Mouse (Mus musculus) C2C12 (cell line): ENCODE measurements at regions not wholly inside any gene's neighbourhood (a gene's known extent, or its start where the extent isn't known, plus 50 kb on each side); places are given as distances from the start of the nearest gene placed in this dataset.

ENCODE experiments used
- H3K27me3 ChIP-seq: one replicate; pipeline ENCODE4 v1.6.1; 2011; ENCODE audit not compliant: control insufficient read depth, insufficient read depth, insufficient read length
- H3K36me3 ChIP-seq: one replicate; pipeline ENCODE4 v1.6.1; 2011; ENCODE audit not compliant: control insufficient read depth, insufficient read depth
- H3K4me3 ChIP-seq: one replicate; pipeline ENCODE4 v1.5.1; 2011; ENCODE audit warnings: mild to moderate bottlenecking, control low read depth; ENCODE audit not compliant: poor library complexity, insufficient read depth, severe bottlenecking
- H3K79me2 ChIP-seq: one replicate; pipeline ENCODE4 v1.6.1; 2011; ENCODE audit not compliant: control insufficient read depth, insufficient read depth
- H3K79me3 ChIP-seq: one replicate; pipeline ENCODE4 v1.6.1; 2011; ENCODE audit warnings: low read depth, control low read depth
- H3ac ChIP-seq: one replicate; pipeline ENCODE3; 2011; ENCODE audit warnings: low read depth; ENCODE audit not compliant: control insufficient read depth, insufficient read length
- CEBPB ChIP-seq: IDR thresholded peaks from one replicate; pipeline ENCODE4 v1.6.1; 2011; ENCODE audit warnings: low read depth, mild to moderate bottlenecking, control low read depth, moderate library complexity
- CTCF ChIP-seq: IDR thresholded peaks from one replicate; pipeline ENCODE4 v1.5.1; 2011; ENCODE audit not compliant: control insufficient read depth, insufficient read depth, insufficient read length
- FOSL1 ChIP-seq: IDR thresholded peaks from one replicate; pipeline ENCODE4 v1.8.0; 2011; ENCODE audit warnings: mild to moderate bottlenecking, low read length; ENCODE audit not compliant: poor library complexity, insufficient read depth, severe bottlenecking
- MAX ChIP-seq: IDR thresholded peaks from one replicate; pipeline ENCODE4 v1.6.1; 2011; ENCODE audit warnings: mild to moderate bottlenecking, control low read depth
- MYOD1 ChIP-seq: IDR thresholded peaks from one replicate; pipeline ENCODE4 v1.6.1; 2011; ENCODE audit warnings: low read depth; ENCODE audit not compliant: control insufficient read depth, insufficient read length
- MYOG ChIP-seq: IDR thresholded peaks from one replicate; pipeline ENCODE4 v1.6.1; 2011; ENCODE audit not compliant: control insufficient read depth, insufficient read length; ENCODE audit errors: extremely low read depth
- USF1 ChIP-seq: IDR thresholded peaks from one replicate; pipeline ENCODE4 v1.6.1; 2011; ENCODE audit warnings: low read depth, mild to moderate bottlenecking, control low read depth, moderate library complexity

GRCm38 (mm10) chr4:84088166-84088565 is 562.8 kb downstream of the Ccdc171 start:
- TF ChIP-seq MYOD1 (peak; percentile 95), CTCF (no peak), CEBPB (no peak), USF1 (no peak), MYOG (no peak)
- Histone ChIP-seq H3K36me3 (no peaks in the 10 kb centered on the region), H3ac (peak overlapping the region; percentile 14), H3K4me3 (no peak overlapping the region), H3K27me3 (no peaks in the 10 kb centered on the region), H3K79me3 (no peaks in the 10 kb centered on the region), H3K79me2 (no peaks in the 10 kb centered on the region)

- Histone ChIP-seq H3K36me3 (no peaks in the 10 kb centered on the region), H3K79me3 (no peaks in the 10 kb centered on the region), H3K4me3 (no peak overlapping the region), H3K27me3 (no peaks in the 10 kb centered on the region), H3ac (no peak overlapping the region), H3K79me2 (no peaks in the 10 kb centered on the region)
- TF ChIP-seq CTCF: no peak
- no peak for TF ChIP-seq MYOG
- no peak for TF ChIP-seq USF1
- TF ChIP-seq MYOD1: no peak
- no peak for TF ChIP-seq MAX
- no peak for TF ChIP-seq FOSL1
- no peak for TF ChIP-seq CEBPB
Observed at GRCm38 (mm10) chr4:84092509-84092908, 567.2 kb downstream of the Ccdc171 start.

DNA sequence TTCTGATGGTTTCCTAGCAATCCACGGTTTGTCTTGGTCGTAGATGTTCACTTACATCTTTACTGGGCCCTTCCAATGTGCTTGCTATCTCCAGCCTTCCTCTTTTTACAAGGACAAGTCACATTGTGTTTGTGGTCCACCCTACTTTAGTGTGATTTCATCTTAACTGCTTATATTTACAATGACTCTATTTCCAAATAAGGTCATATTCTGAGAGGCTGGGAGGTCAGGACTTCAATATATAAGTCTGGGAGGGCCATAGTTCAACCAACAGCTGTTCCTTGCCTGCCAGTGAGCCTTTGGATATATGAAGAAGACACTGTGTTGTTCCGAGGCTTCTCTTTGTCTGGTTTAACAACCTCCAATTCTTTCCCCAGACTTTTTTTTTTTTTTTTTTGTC is 569.9 kb downstream of the Ccdc171 start:
- H3K27me3 ChIP-seq: no peaks in the 10 kb centered on the region
- TF ChIP-seq MYOG (no peak), MYOD1 (no peak), CTCF (no peak), CEBPB (no peak), USF1 (no peak), MAX (no peak), FOSL1 (no peak)

DNA sequence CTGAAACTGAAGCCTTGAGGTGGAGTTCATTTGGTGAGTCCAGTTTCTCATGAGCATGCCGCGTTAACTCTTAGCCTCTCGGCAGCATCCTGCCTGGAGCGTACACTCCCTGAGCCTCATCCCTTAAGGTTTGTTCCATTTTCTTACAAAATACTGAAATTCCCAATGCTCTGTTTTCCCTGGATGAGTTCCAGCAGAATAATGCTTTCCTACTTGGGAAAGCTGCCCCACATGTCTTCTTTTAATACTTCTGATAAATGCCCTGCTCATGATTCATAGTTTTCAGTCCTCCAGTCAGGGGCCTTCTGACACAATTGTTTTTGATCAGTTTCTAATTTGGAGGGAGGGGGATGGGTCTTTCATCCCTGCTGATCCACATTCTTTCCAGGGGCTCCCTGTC is 570.7 kb downstream of the Ccdc171 start:
- Histone ChIP-seq H3K79me2 (no peaks in the 10 kb centered on the region), H3K4me3 (no peak overlapping the region), H3ac (no peak overlapping the region), H3K36me3 (no peaks in the 10 kb centered on the region), H3K27me3 (no peaks in the 10 kb centered on the region), H3K79me3 (no peaks in the 10 kb centered on the region)
- TF ChIP-seq FOSL1 (no peak), MAX (no peak), MYOG (no peak), CTCF (no peak), MYOD1 (no peak), CEBPB (no peak), USF1 (no peak)

More for the DNA sequence above, 569.9 kb downstream of the Ccdc171 start:
- no peak overlapping the region for H3ac ChIP-seq
- no peaks in the 10 kb centered on the region for H3K79me3 ChIP-seq
- no peaks in the 10 kb centered on the region for H3K36me3 ChIP-seq
- H3K79me2 ChIP-seq: no peaks in the 10 kb centered on the region
- no peak overlapping the region for H3K4me3 ChIP-seq

DNA sequence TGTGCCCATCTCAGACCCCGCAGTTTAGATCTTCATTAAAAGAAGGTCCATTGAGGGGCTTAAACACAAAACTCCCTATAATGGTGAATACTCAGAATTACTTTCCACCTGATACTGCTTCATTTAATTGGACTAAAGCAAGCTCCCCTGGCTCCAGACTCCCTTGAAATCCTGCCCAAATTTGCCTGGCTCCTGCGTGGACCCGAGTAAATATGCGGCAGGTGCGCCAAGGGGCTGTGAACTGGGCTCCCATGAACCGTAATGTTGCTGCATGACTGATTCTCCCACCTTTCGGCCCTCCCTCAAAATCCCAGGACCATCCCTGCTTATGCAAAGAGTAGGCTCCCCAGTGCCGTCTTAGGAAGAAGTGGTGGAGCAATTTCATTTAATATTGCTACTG is 573.7 kb downstream of the Ccdc171 start:
- TF ChIP-seq MYOG: no peak
- no peak for TF ChIP-seq CEBPB
- no peak for TF ChIP-seq CTCF
- TF ChIP-seq MAX: no peak
- TF ChIP-seq MYOD1: no peak
- no peak for TF ChIP-seq USF1
- TF ChIP-seq FOSL1: no peak
- no peaks in the 10 kb centered on the region for H3K79me3 ChIP-seq
- no peaks in the 10 kb centered on the region for H3K36me3 ChIP-seq
- H3K4me3 ChIP-seq: no peak overlapping the region
- no peaks in the 10 kb centered on the region for H3K79me2 ChIP-seq
- no peak overlapping the region for H3ac ChIP-seq
- no peaks in the 10 kb centered on the region for H3K27me3 ChIP-seq

DNA sequence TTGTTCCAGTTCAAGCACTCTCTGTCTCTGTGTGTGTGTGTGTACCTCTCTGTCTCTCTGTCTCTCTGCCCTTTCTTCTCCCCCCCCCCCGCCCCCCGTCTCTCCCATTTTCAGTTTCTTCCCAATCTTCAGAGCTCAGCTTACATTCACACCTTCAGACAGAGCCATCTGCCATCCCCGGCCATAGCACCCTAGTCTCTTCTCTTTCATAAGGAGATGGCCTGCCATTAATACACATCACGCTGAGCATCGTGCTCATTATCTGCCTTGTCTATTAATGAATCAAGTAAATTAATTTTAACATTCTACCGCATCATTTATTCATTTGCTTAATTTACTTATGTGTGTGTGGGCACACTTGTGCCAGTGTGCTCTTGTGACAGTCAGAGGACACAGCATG is 573.2 kb downstream of the Bnc2 start:
- Histone ChIP-seq H3K4me3 (no peak overlapping the region), H3K79me3 (no peaks in the 10 kb centered on the region), H3K27me3 (no peaks in the 10 kb centered on the region), H3K79me2 (no peaks in the 10 kb centered on the region), H3K36me3 (no peaks in the 10 kb centered on the region), H3ac (no peak overlapping the region)
- no peak for TF ChIP-seq MYOD1
- no peak for TF ChIP-seq USF1
- TF ChIP-seq MAX: no peak
- TF ChIP-seq MYOG: no peak
- no peak for TF ChIP-seq CTCF
- no peak for TF ChIP-seq FOSL1
- TF ChIP-seq CEBPB: no peak
